Mouse (Mus musculus): ENCODE data around the gene Klhl31.

DNA sequence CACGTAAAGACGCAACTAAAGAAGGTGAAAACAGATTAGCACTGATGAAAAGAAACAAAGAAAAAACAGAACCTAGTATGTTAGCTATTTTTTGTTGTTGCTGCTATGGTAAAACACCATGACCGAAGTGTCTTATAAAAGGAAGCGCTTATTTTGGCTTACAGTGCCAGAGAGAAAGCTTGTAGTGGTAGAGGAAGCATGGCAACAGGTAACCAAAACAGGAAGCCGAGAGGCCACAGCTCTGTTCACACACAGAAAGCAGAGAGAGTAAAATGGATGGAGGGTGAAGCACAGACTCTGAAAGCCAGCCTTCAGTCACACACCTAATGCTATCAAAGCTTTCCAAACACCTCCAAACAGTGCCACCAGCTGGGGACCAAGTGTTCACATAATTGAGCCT, 34.7 kb downstream of the Klhl31 start:
- TF ChIP-seq CTCF (IDR thresholded peaks at IDR 0.05; ENCODE audit: control insufficient read depth, insufficient read depth, low read length) (no peak), POLR2A (IDR thresholded peaks at IDR 0.05; ENCODE audit: borderline replicate concordance, control insufficient read depth, low read depth, low read length) (no peak)
